ENCODE assay signal across 11 mouse cellular contexts in genomic region chr2:59676442-59676841, GRCm38 (mm10).
DNase-seq lines count a peak whose midpoint lies in the region; ATAC-seq and TF ChIP-seq lines count a peak whose summit lies in the region.
"Had no signal": no experiment of that assay in that cellular context is flagged by ENCODE, and none has a peak within 500 bp of the region (broad histone marks: within the 10 kb centered on the region; RNA-seq: fewer than 3 reads in every experiment).

No protein-coding gene starts in this region.

- no peak for TF ChIP-seq EP300 in stomach, postnatal 0 days (optimal IDR thresholded peaks at IDR 0.05)

- 16% methylated on average over 6 of the region's 6 CpGs for WGBS in kidney, postnatal 0 days
- 37% methylated on average over 6 of the region's 6 CpGs for WGBS in stomach, postnatal 0 days

- H3K27ac ChIP-seq in kidney, postnatal 0 days = peak overlapping the region; percentile 86
- H3K27ac ChIP-seq in stomach, postnatal 0 days (replicated peaks) = peak overlapping the region; percentile 81

- peak overlapping the region; percentile 20; the same call in 1 of the 2 replicates for H3K9ac ChIP-seq in kidney, postnatal 0 days (ENCODE audit: low read depth, low read length)
- no peak overlapping the region for H3K9ac ChIP-seq in stomach, postnatal 0 days (ENCODE audit: low read length)

- peak; percentile 59 for ATAC-seq in kidney, postnatal 0 days (replicated peaks; ENCODE audit: low FRiP score, low read depth)
- peak; percentile 64 for ATAC-seq in stomach, postnatal 0 days (ENCODE audit: low FRiP score, low TSS enrichment)

- no peak overlapping the region for H3K4me3 ChIP-seq in kidney, postnatal 0 days (replicated peaks; ENCODE audit: low read depth, low read length)
- H3K4me3 ChIP-seq in stomach, postnatal 0 days (ENCODE audit: low read depth, low read length) = no peak overlapping the region

- intact Hi-C loops in heart, postnatal 14 days (cut with DNase I) = no loop called here

- H3K36me3 ChIP-seq in kidney, postnatal 0 days (ENCODE audit: insufficient read depth, low read length) = no peaks in the 10 kb centered on the region
- H3K36me3 ChIP-seq in stomach, postnatal 0 days (ENCODE audit: control insufficient read depth, insufficient read depth, low read length) = no peaks in the 10 kb centered on the region

- no peak for TF ChIP-seq CTCF in kidney, postnatal 0 days (IDR thresholded peaks at IDR 0.05; ENCODE audit: low read depth)
- no peak for TF ChIP-seq CTCF in stomach, postnatal 0 days (IDR thresholded peaks at IDR 0.05; ENCODE audit: low read depth)

- peaks cover 59% of the 10 kb centered on the region for H3K4me1 ChIP-seq in kidney, postnatal 0 days (replicated peaks; ENCODE audit: insufficient read depth, low read length)
- 0 out of 2 replicates have a peak, but pooled peaks cover 6% of the 10 kb centered on the region for H3K4me1 ChIP-seq in stomach, postnatal 0 days (replicated peaks; ENCODE audit: control insufficient read depth, insufficient read depth)

- no peak overlapping the region; the same call in 1 of the 2 replicates for H3K4me2 ChIP-seq in kidney, postnatal 0 days (ENCODE audit: low read length)
- no peak overlapping the region for H3K4me2 ChIP-seq in stomach, postnatal 0 days (replicated peaks; ENCODE audit: low read depth)

- peak; percentile 88 for DNase-seq in heart, adult 11 months
- DNase-seq in heart, postnatal 14 days = no peak
- DNase-seq in retina, postnatal 1 day = peak; percentile 55
- DNase-seq in retina, embryonic 14.5 days (ENCODE audit: low spot score) = no peak
- DNase-seq in kidney, postnatal 0 days (ENCODE audit: low spot score) = peak; percentile 91
- DNase-seq in stomach, postnatal 0 days (ENCODE audit: low spot score) = peak; percentile 65
- DNase-seq in left cerebral cortex, adult 18-20 months (ENCODE audit: low spot score in 2 of 2) = no peak
- DNase-seq in frontal cortex, postnatal 25 days (ENCODE audit: low spot score in 2 of 2) = no peak
- DNase-seq: gastrocnemius, postnatal 14 days; midbrain, embryonic 14.5 days; right cerebral cortex, postnatal 25 days had no signal

- no peaks in the 10 kb centered on the region for H3K27me3 ChIP-seq in kidney, postnatal 0 days (ENCODE audit: insufficient read depth, low read length)
- no peaks in the 10 kb centered on the region for H3K27me3 ChIP-seq in stomach, postnatal 0 days (ENCODE audit: control insufficient read depth, insufficient read depth, low read length)

- H3K9me3 ChIP-seq in kidney, postnatal 0 days (replicated peaks; ENCODE audit: low read length) = no peaks in the 10 kb centered on the region
- H3K9me3 ChIP-seq in stomach, postnatal 0 days (ENCODE audit: control insufficient read depth, low read length) = no peaks in the 10 kb centered on the region

Comparison
In these comparisons a context has a peak if more than half of its experiments do, and no peak if none do; other contexts are left out.
1. DNase-seq: peak in heart, adult 11 months (single experiment), retina, postnatal 1 day (single experiment), kidney, postnatal 0 days (single experiment) and stomach, postnatal 0 days (single experiment); none in heart, postnatal 14 days (0 of 2), retina, embryonic 14.5 days (single experiment), left cerebral cortex, adult 18-20 months (0 of 2) and frontal cortex, postnatal 25 days (0 of 2).